Mouse (Mus musculus) adrenal gland, postnatal 36 days (tissue): ENCODE results near the gene Pfkl. TPM values are rescaled to one million over a fixed set of nuclear protein-coding genes. Genes with fewer than 3 reads are reported as not detected.
"Not testable (repeated sequence)": the region's sequence is repeated elsewhere in the genome, so short reads cannot be mapped to it uniquely, and the experiment has no call there.

Source experiments
- DNase-seq, 2 experiments: peaks; one replicate each; pipeline ENCODE4 v3.0.0; 2021; ENCODE audit warnings: mixed read lengths in 1 of 2
- long read RNA-seq, 2 experiments: library from polyadenylated mRNA; stranded (forward); transcript quantifications; one replicate each; pipeline ENCODE4 v2.0.0; 2021; ENCODE audit warnings: borderline sequencing depth in 2 of 2
- total RNA-seq, 2 experiments: library from RNA; stranded (reverse); gene quantifications; 2 replicates each; pipeline ENCODE4 v1.2.3; 2021

Pfkl gene
- total RNA-seq, result 100 to 1,000 TPM; 116 to 131 TPM
- long read RNA-seq, experiment 1, transcript Pfkl-201 (22 exons, 3,730 nt), result major isoform, 417 of 470 reads
- long read RNA-seq, experiment 1, partial matches to known transcripts, result 32 of 470 reads
- long read RNA-seq, experiment 1, other reads (novel, unspliced or antisense), result 20 of 470 reads
- long read RNA-seq, experiment 2, transcript Pfkl-201 (22 exons, 3,730 nt), result major isoform, 203 of 224 reads
- long read RNA-seq, experiment 2, partial matches to known transcripts, result 15 of 224 reads
- long read RNA-seq, experiment 2, other reads (novel, unspliced or antisense), result 6 of 224 reads

GRCm38 (mm10) chr10:78009945-78010293 lies at the start of gene Pfkl:
TSS of gene Pfkl (minus strand) at chr10:78010083.
- DNase-seq, result no peak

GRCm38 (mm10) chr10:78057056-78057455 lies 47.2 kb upstream of the Pfkl start:
- DNase-seq, result no peak

- DNase-seq, result peak; percentile 50 to 58
Measured at GRCm38 (mm10) chr10:78054633-78055565, 45.0 kb upstream of the Pfkl start.

- no peak for DNase-seq
Measured at GRCm38 (mm10) chr10:78049519-78050035, 39.7 kb upstream of the Pfkl start.

- DNase-seq, result no peak
Measured at GRCm38 (mm10) chr10:78048061-78048730, 38.3 kb upstream of the Pfkl start.

- no peak for DNase-seq
Measured at GRCm38 (mm10) chr10:78046388-78046787, 36.5 kb upstream of the Pfkl start.

- no peak for DNase-seq
Measured at GRCm38 (mm10) chr10:78044531-78044930, 34.6 kb upstream of the Pfkl start.

GRCm38 (mm10) chr10:78043406-78043836 lies 33.5 kb upstream of the Pfkl start, which contains the start of gene Aire:
TSS of gene Aire (minus strand) at chr10:78043610.
- DNase-seq, result peak; percentile 78 to 84

GRCm38 (mm10) chr10:78042697-78043405 lies 33.0 kb upstream of the Pfkl start:
- no peak for DNase-seq

GRCm38 (mm10) chr10:78042096-78042495 lies 32.2 kb upstream of the Pfkl start:
- no peak for DNase-seq

- no peak for DNase-seq
Measured at GRCm38 (mm10) chr10:78041647-78042046, 31.8 kb upstream of the Pfkl start, which contains the start of gene Dnmt3l. TSS of gene Dnmt3l (plus strand) at chr10:78041947.

- DNase-seq, result no peak
Measured at GRCm38 (mm10) chr10:78037139-78037538, 27.3 kb upstream of the Pfkl start.

GRCm38 (mm10) chr10:78031987-78032386 lies 22.1 kb upstream of the Pfkl start:
- DNase-seq, result no peak

- DNase-seq, result no peak
Measured at GRCm38 (mm10) chr10:78029080-78029479, 19.2 kb upstream of the Pfkl start.

- peak; percentile 74 to 77 for DNase-seq
Measured at GRCm38 (mm10) chr10:78028129-78028528, 18.2 kb upstream of the Pfkl start.

- DNase-seq, result not testable (repeated sequence)
Measured at GRCm38 (mm10) chr10:78025453-78025852, 15.6 kb upstream of the Pfkl start.

GRCm38 (mm10) chr10:78019984-78020383 lies 10.1 kb upstream of the Pfkl start:
- not testable (repeated sequence) for DNase-seq

GRCm38 (mm10) chr10:78019291-78019690 lies 9.4 kb upstream of the Pfkl start:
- DNase-seq, result no peak

- peak; percentile 84 to 91 for DNase-seq
Measured at GRCm38 (mm10) chr10:78018797-78019203, 8.9 kb upstream of the Pfkl start.

- no peak for DNase-seq
Measured at GRCm38 (mm10) chr10:78016366-78016765, 6.5 kb upstream of the Pfkl start.

GRCm38 (mm10) chr10:78015489-78015888 lies 5.6 kb upstream of the Pfkl start:
- no peak for DNase-seq
